Mouse (Mus musculus): Measurements from ENCODE around the gene Cox6a2. TPM values are rescaled to one million over a fixed set of nuclear protein-coding genes. Genes with fewer than 3 reads are reported as not detected.
"Not testable (repeated sequence)": the region's sequence is repeated elsewhere in the genome, so short reads cannot be mapped to it uniquely, and the experiment has no call there.

Gene Cox6a2
- total RNA-seq, 2 experiments from 2014 or later: 6.9 TPM; not detected in 1

DNA sequence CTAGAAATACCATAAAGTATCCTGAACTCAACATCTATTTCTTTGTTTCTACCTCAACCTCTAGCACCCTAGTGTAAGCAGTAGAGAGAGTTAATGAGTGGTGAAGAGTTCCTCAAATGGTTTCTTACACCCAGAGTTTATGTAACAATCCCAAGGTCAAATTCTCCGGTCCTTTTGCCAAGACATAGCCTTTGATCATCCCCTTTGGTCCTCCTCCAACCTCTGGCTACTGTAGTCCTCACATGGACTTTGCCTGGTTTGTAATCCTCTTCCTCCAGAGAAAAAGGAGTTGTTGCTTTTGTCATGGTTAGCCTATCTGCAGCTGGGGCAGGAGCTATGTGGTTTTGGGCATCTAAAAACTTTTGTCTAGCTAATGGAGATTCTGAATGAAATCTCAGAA is 29.3 kb upstream of the Cox6a2 start:
- DNase-seq: no peak

DNA sequence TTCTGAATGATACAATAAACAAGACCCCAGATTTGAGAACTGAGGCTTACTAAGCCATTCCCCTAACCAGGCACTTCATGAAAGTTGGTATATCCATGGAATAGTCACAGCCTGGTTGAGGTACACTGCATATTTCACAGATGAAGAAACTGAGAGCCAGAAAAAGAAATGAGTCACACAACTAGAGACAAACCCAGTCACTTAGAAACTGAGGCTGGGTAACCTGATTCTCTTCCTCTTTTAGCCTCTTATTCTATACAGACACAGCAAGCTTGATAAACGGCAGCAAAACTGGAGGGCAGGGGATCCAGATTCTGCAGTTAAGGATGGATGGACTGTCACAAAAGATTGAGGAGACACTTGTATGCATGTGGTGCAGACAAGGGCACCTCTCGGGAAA is 28.6 kb upstream of the Cox6a2 start:
- no peak for DNase-seq

GRCm38 (mm10) chr7:128231741-128232140 is 25.6 kb upstream of the Cox6a2 start:
- peak; percentile 14 to 36 for DNase-seq

DNA sequence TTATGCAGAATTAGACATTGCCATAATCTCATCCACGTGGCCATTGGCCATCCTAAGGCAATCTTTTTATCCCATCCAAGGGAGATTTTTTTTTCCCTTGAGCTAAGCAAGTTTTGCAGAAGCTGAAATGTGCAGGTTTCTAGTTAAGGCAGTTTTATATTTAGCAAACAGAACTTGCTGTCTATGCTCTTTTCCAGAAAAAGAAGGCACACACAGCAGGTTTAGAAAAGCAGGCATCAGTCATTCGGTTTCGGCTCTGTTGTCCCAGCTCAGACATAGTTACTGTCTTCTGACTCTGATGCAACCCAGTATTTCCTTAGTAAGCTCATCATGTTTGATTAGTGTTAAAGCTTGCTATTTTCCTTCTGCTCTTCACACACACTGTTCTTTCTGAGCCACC is 14.7 kb upstream of the Cox6a2 start:
- no peak for DNase-seq

DNA sequence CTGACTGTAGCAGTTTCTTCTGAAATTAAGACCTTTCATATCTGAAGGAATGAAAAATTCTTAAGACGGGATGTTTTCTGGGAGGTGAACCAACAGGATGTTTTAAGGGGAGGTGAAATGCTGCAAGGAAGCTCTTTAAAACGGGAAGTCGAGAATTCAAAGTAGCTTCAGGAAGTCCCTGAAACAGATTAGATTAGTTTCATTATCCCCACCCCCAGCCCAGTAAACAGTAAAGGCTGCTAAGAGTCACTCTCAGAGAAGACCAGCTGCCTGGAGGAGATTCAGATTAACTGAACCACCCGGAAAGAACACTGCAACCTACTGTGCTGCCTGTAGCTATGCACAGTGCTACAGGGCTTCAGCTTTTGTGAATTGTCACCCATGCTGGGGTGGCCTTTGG is 13.8 kb upstream of the Cox6a2 start:
- DNase-seq: no peak

DNA sequence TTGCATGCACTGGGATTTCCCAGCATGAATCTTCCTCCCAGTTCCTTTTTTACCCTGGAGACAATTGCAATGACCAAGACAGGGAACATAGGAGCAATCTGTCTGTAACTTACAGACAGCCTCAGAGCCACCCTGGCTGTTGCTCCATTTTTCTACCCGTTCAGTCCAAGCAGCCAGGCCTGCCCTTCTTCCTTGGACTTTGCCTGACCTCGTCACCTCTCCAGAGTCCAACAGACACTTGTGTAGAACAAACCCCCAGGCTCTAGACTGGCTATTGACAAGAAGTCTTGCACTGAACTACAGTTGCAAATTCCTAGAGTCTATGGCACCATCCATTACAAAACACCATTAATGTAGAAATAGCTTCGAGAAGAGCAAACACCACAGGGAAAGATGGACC is 3.6 kb upstream of the Cox6a2 start:
- no peak for DNase-seq

GRCm38 (mm10) chr7:128208187-128208586 is 2.0 kb upstream of the Cox6a2 start:
- peak; percentile 66 to 71 for DNase-seq

- DNase-seq: no peak
Measured at GRCm38 (mm10) chr7:128205695-128206094, 492 bp downstream of the Cox6a2 start.

DNA sequence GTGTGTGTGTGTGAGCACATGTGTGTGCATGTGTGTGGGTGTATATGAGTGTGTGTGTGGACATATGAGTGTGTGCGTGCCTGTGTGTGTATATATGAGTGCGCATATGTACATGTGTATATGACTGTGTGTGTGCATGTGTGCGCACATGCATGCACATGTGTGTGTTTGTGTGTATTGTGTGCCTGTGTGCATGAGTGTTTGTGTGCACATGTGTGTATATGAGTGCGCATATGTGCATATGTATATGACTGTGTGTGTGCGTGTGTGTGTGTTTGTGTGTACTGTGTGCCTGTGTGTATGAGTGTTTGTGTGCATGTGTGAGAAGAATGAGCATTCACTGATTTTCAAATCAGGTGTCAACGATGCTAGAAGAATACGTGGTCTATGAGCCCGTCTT is 2.0 kb downstream of the Cox6a2 start:
- DNase-seq: no peak

GRCm38 (mm10) chr7:128203071-128203470 is 3.1 kb downstream of the Cox6a2 start:
- DNase-seq: peak in 1 of 2 experiments; percentile 7

DNA sequence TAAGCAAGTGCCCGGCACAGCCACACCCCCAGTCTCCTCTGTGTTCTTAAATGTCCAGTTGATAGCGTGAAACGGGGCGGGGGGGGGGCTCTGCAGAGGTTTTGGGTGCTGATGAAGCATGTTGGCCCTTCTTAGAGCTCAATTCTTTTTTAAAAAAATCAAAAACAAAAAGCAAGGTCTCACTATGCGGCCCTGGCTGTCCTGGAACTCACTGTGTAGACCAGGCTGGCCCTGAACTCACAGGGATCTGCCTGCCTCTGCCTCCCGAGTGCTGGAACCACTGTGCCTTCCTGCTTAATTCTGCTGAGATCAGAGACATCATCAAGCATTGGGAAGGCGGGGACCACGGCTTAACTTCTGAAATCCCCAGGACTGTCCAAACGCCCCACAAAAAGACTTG is 4.6 kb downstream of the Cox6a2 start:
- no peak for DNase-seq

DNA sequence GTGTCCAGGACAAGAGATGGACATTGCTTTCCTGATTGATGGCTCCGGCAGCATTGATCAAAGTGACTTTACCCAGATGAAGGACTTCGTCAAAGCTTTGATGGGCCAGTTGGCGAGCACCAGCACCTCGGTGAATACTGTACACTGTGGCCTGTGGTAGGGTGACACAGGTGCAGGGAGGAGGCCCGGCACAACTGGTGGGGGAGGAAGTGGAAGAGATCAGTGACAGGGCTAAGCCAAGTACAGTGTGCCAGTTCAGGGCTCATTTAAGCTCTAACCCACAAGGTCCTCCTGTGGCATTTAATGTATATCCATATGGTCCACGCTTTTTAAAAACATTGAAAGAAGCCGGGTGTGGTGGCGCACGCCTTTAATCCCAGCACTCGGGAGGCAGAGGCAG is 24.5 kb downstream of the Cox6a2 start:
- no peak for DNase-seq

GRCm38 (mm10) chr7:128180546-128180945 is 25.6 kb downstream of the Cox6a2 start:
- no peak for DNase-seq

DNA sequence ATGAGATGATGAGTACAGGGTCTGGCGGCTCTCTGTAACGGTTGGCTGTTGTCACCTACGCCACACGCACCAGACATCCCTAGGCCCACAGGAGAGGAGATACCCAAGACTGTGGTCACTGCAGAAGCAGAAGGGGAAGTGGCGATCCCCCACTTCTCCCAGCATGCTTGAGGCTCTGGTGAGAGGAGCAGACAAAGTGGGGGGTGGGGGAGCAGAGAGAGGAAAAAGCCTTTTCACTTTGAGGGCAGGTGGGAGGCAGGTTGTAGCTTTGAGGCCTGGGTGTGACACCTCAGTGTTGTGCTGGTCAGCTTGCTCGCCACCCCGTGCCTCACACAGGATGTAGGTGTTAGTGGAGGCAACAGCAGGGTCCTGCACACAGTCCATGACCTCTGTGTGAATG is 26.1 kb downstream of the Cox6a2 start:
- DNase-seq: no peak

DNA sequence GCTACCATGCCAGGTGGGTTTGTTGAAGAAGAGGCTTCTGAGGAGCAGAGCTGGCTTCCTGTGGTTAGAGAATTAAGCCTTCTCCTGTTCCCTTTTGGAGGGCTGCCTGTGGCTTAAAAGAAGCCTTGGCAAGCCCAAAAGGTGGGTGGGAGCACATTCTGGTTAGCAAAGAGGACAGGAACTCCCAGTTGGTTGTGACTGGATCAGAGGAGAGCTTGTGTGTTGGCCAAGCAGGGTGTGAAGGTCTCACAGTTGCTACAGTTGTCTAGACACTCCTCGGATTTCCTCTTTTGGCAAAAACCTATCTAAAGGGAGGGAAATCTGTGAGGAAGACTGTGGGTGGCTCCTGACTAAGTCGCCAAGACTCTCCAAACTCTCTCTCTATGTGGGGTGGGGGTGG is 27.8 kb downstream of the Cox6a2 start:
- DNase-seq: no peak

DNA sequence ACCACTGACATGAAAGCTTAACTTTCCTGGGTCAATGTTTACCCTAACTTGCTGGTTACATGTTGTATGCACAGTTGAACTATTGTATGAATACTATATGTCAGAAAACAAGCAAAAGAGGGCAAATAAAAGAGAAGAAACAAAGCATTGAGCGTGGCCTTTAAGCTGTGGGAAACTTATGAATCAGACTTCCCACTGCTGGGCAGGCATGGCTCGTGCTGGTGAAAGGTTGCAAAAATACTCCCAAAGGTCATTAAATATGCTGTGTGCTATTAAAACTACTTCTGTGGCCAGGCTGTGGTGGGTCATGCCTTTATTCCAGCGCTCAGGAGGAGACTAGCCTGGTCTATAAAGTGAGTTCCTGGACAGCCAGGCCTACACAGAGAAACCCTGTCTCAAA is 36.2 kb downstream of the Cox6a2 start:
- peak; percentile 18 to 22 for DNase-seq

GRCm38 (mm10) chr7:128166391-128166790 is 39.8 kb downstream of the Cox6a2 start:
- DNase-seq: no peak

- no peak for DNase-seq
Measured at GRCm38 (mm10) chr7:128164001-128164400, 42.2 kb downstream of the Cox6a2 start.

DNA sequence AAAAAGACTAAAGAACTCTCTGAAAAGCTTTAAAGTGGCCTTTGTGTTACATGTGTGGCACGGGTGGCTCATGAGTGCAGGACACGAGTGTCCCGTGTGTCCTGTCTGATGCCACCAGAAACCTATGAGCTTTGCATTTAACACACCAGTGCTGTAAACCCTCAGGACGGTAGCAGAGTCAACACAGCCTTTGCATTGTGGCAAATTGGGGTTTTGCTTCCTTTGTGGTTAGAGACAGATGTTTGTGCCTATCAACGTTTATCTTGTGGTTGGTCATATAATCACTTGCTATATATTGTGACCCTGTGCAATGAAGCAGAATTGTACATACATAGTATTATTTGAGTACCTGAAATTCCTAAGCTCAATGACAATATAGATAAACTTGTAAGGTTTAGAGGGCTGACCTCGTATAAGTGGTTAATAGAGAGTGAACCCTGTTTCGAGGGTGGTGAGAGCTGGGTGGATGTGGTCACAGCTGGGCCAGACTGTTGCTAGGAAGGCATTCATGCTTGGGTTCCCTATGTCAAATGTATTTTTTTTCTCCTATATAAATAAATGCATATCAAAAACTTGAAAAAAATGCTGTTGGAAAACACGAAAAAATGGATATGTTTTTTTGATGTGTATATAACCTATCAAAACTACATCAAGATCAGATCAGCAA is 47.4 kb downstream of the Cox6a2 start:
- not testable (repeated sequence) for DNase-seq

Other genes starting within 250 kb of the Cox6a2 start
- 100 to 1,000 TPM; 170 to 229 TPM for gene Fus, start 238.9 kb downstream of the Cox6a2 start, total RNA-seq (2021)
- gene Pycard, start 212.5 kb downstream of the Cox6a2 start, total RNA-seq (2021): 1 to 10 TPM; 3.6 to 5.4 TPM
- under 1 TPM in 1 of 2 experiments, not detected in 1; 0.20 TPM for gene Trim72, start 202.4 kb downstream of the Cox6a2 start, total RNA-seq (2021)
- 1 to 10 TPM; 4.4 to 7.8 TPM for gene Itgam, start 143.7 kb downstream of the Cox6a2 start, total RNA-seq (2021)
- gene Gm49368, start 143.7 kb downstream of the Cox6a2 start, total RNA-seq (2021): not detected
- 1 to 10 TPM in 1 of 2 experiments, under 1 TPM in 1; 0.89 to 2.9 TPM for gene Itgax, start 76.8 kb downstream of the Cox6a2 start, total RNA-seq (2021)
- gene Itgad, start 52.0 kb downstream of the Cox6a2 start, total RNA-seq (2021): under 1 TPM in 1 of 2 experiments, not detected in 1; 0.13 TPM
- 10 to 100 TPM; 18.5 to 19.9 TPM for gene Armc5, start 31.0 kb upstream of the Cox6a2 start, total RNA-seq (2021)
- 1 to 10 TPM; 6.5 to 7.6 TPM for gene 9130023H24Rik, start 31.6 kb upstream of the Cox6a2 start, total RNA-seq (2021)
- gene Tgfb1i1, start 40.4 kb upstream of the Cox6a2 start, total RNA-seq (2021): 10 to 100 TPM; 18.3 to 28.9 TPM
- gene Slc5a2, start 59.3 kb upstream of the Cox6a2 start, total RNA-seq (2021): not detected
- gene BC017158, start 91.8 kb upstream of the Cox6a2 start, total RNA-seq (2021): 10 to 100 TPM; 27.9 to 28.9 TPM
- 10 to 100 TPM; 10.6 to 19.7 TPM for gene Rgs10, start 212.4 kb upstream of the Cox6a2 start, total RNA-seq (2021)